Mouse (Mus musculus) liver, adult (tissue): ENCODE data around the gene Patj.

Experiments
- GATA4 ChIP-seq: IDR thresholded peaks from 2 replicates; pipeline ENCODE4 v1.6.1; 2014; ENCODE audit warnings: mild to moderate bottlenecking, low read length; ENCODE audit not compliant: insufficient replicate concordance

Gene Patj

GRCm38 (mm10) chr4:98727295-98727958, 331.8 kb downstream of the Patj start:
- TF ChIP-seq GATA4: no peak

DNA sequence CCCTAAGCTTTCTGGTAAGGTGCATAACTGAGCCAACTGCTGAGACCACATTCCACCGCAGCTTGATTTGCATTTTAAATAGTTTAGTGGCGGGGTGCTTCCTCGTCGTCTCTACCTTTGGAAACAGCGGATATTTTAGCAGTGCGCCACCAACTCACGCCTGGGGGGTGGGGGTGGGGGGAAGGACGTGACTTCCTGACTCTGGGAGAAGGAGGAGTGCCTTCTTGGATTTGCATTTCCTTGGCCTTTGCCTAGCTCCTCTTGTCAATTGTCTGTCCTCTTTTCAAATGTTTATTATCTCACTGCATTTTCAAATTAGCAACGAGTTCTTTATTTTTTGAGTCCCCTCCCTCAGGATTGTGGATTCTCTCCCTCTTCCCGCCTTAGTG, 332.4 kb downstream of the Patj start:
- no peak for TF ChIP-seq GATA4

- no peak for TF ChIP-seq GATA4
Observed at GRCm38 (mm10) chr4:98728716-98729115, 333.1 kb downstream of the Patj start.

DNA sequence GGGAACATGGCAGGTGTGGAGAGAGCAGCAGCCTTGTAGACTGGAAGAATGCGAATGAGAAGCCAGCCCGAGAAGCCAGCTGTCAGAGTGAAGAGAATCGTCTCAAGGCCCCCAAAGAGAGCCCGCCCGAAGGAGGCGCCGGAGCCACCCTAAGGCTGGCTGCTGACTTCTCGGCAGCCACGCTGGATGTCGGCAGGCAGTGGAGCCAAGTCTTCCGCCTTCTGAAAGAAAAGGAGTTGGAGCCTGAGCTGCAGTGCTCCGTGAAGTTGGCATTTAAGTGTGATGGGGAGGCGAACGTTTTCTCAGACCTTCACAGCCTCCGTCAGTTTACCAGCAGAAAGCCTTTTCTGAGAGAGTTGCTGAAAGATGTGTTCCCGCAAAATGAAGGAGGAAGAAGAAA, 338.1 kb downstream of the Patj start:
- TF ChIP-seq GATA4: no peak

DNA sequence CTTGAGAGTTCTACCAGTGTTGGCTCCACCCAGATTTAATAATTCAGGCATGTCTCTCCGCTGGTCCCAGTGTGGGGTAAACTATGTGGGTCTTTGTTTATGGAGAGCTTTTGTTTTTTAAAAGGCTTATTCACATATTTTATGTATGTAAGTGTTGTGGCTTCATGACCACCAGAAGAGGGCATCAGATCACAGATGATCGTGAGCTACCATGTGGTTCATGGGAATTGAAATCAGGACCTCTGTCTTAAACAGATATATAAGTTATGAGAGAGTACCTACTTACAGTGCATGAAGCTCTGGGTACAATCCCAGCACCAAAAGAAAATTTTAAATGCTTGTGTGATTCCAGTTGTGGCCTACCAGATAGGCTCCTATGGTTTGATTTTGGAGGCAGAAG, 344.2 kb downstream of the Patj start:
- no peak for TF ChIP-seq GATA4

DNA sequence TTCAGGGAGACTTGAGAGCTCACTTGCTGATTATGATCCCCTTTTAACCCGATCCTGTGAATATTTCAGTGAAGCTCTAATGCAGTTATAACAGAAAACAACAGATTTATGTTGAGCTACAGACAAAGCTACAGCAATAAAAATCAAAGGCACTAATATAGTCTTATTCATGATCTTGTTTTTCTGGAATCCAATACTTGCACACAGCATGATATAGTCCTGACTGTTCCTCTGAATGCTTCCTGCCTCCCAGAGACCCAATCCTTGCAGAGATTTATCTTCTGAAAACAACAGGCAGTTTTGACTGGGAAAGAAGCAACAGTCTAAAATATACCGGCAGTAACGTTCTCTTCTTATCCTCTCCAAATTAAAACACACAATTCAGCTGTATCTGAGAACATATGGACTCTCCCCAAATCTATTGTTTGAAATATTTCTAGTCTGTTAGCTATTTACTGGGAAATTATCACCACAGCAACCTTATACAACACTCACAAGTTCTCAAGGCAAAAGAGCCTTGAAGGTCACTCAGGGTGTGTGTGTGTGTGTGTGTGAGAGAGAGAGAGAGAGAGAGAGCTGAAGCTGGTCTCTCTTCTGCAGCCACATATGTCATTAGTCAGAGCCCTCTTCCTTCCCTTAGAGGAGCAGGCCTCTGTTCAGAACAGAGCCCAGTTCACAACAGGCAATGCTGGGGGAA, 347.8 kb downstream of the Patj start:
- TF ChIP-seq GATA4: no peak

- TF ChIP-seq GATA4: no peak
Observed at GRCm38 (mm10) chr4:98743906-98744210, 348.3 kb downstream of the Patj start.

- TF ChIP-seq GATA4: no peak
Observed at GRCm38 (mm10) chr4:98754456-98754855, 358.9 kb downstream of the Patj start.

DNA sequence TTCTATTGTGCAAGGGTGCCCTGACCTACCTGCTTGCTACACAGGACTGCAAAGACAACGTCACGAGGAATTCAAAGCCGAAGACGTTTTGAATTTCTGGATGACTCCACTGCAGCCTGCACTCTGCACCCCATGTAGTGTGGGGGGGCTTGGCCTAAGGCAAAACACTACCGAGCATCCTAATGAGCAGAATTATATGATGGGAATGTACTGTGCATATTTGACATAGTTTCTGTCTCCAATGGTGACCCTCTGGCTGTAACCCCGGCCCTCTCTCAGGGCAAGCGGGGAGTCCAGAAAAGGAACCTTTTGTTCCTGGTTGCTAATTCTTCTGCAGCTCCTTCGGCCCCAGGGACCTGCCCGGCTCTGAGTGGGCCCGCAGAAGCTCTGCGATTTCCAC, 360.6 kb downstream of the Patj start:
- TF ChIP-seq GATA4: no peak

DNA sequence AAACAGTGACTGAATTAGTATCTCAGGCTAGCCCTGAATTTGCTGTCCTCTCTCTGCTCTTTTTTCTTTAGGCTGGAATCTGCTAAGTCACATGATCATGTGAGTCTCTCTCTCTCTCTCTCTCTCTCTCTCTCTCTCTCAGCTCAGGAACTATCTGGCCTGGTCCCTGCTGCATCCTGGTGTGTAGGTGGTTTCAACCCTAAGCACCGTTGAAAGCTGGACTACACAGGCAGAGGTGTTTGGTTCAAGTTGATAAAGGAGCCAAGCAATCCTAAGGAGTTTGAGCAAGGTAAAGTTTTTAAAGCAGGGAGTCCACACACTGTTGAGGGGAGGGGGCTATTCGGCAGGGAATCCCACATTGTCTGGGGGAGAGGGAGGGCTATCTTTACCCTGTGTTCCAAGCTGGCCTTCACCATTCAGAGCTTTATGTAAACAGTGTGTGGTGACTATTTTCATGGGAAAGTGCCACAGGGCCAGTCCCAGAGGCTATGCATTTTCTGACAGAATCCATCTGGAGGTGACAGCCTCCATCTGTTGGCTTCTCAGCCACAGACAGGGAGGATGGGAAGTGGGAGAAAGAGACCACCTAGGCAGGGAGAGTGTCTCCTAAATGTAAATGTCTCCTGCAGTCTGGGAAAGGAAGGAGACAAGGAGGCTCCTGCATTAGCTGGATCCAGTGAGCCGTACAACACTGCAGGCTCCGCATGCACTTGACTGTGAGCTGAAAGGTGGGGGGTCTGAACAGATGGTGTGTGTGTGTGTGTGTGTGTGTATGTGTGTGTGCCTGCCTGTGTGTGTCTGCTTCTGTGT, 362.6 kb downstream of the Patj start:
- TF ChIP-seq GATA4: no peak

DNA sequence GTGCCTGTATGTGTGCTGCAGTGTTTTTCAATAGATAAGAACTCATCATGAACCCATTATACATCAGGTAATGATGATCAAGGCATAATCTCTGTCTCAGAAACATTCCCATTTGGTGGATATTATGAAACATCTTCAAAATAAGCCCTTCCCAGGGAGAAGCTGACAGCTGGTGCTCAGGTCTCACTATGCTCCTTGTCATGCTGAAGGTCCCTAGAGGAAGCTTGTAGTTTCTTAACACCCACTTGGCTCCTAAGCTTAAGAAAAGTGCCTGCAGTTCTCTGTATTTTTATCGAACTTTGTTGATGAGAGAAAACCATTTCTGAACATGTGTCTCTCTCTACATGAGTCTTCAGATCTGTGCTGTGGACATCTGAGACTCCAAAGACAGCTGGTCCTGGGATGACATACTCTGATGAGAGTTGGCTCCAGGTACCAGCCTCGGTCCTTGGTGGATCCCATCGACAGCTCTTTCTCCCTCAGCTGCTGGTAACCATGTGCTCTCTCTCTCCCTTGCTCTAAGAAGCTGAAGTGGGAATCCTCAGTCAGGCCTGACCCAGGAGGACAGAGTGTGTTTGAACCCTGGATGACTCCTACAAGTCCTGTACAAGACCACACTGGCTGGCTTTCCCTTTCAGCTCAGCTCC, 363.4 kb downstream of the Patj start:
- no peak for TF ChIP-seq GATA4

- no peak for TF ChIP-seq GATA4
Observed at GRCm38 (mm10) chr4:98767134-98768133, 371.8 kb downstream of the Patj start.
